Mouse (Mus musculus) heart, adult 2 months (tissue): ENCODE results near the gene Mtch2.

ENCODE experiments used
- CTCF ChIP-seq: fragments of 200-600 bp; IDR thresholded peaks from 2 replicates; pipeline ENCODE4 v1.8.1; 2022; ENCODE audit warnings: antibody characterized with exemption, mild to moderate bottlenecking, moderate library complexity
- EP300 ChIP-seq: fragments of 200-500 bp; IDR thresholded peaks from 2 replicates; pipeline ENCODE4 v1.6.1; 2011; ENCODE audit warnings: low read depth, low read length, control low read depth; ENCODE audit not compliant: insufficient read depth
- POLR2A ChIP-seq: fragments of 200-500 bp; IDR thresholded peaks from 2 replicates; pipeline ENCODE4 v1.6.1; 2011; ENCODE audit warnings: mild to moderate bottlenecking, low read depth, low read length, control low read depth; ENCODE audit not compliant: insufficient read depth

DNA sequence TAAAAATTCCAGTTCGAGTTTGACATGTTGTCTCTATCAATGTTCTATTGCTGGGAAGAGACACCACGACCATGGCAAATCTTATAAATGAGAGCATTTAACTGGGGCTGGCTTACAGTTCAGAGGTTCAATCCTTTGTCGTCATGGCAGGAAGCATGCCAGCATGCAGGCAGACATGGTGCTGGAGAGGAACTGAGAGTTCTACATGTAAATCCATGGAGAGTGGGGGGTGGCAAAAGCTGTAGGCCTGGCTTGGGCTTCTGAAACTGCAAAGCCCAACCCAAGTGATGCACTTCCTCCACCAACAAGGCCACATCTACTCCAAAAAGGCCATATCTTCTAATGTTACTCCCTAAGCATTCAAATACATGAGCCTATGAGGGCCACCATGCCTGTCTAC is 26.1 kb upstream of the Mtch2 start:
- TF ChIP-seq CTCF (no peak), POLR2A (no peak), EP300 (no peak)
